Mouse (Mus musculus) gastrocnemius, adult 2 months (tissue): ENCODE data around the gene Igsf9. TPM values are rescaled to one million over a fixed set of nuclear protein-coding genes. Genes with fewer than 3 reads are reported as not detected.
A peak's percentile ranks its signal among the peaks of the same experiment; 100 is the strongest.

Experiments used
- DNase-seq: peaks from one replicate; pipeline ENCODE4 v3.0.0; 2022
- H3K27ac ChIP-seq: fragments of 200-600 bp; 2 replicates; pipeline ENCODE4 v1.8.1; 2022; ENCODE audit warnings: mild to moderate bottlenecking
- H3K4me3 ChIP-seq: fragments of 200-600 bp; 2 replicates; pipeline ENCODE4 v1.8.1; 2022; ENCODE audit warnings: mild to moderate bottlenecking, moderate library complexity
- CTCF ChIP-seq: fragments of 200-600 bp; IDR thresholded peaks from 2 replicates; pipeline ENCODE4 v1.8.1; 2022; ENCODE audit warnings: antibody characterized with exemption, mild to moderate bottlenecking, moderate library complexity
- intact Hi-C: fragments of 180-260 bp; cut with DNase I; formaldehyde crosslinking; loops from one replicate; pipeline ENCODE4 v1.15.1; 2025
- total RNA-seq, 2 experiments: library from RNA; stranded (reverse); gene quantifications; 2 replicates each; pipeline ENCODE4 v1.2.3; 2021

The Igsf9 gene
- total RNA-seq, 2 experiments from 2014 or later = 0.67 TPM; not detected in 1

GRCm38 (mm10) chr1:172515396-172515795 lies 33.8 kb downstream of the Igsf9 start:
- intact Hi-C loops = no loop called here
- DNase-seq = no peak
- no peak for TF ChIP-seq CTCF
- H3K27ac ChIP-seq = peak overlapping the region; percentile 83
- no peak overlapping the region for H3K4me3 ChIP-seq

GRCm38 (mm10) chr1:172518013-172518412 lies 36.4 kb downstream of the Igsf9 start:
- intact Hi-C loops = no loop called here
- peak; percentile 51 for TF ChIP-seq CTCF
- Histone ChIP-seq H3K4me3 (no peak overlapping the region), H3K27ac (no peak overlapping the region)
- DNase-seq = no peak

GRCm38 (mm10) chr1:172519644-172520043 lies 38.1 kb downstream of the Igsf9 start:
- no peak for DNase-seq
- Histone ChIP-seq H3K27ac (peak overlapping the region; percentile 28; the same call in 1 of the 2 replicates), H3K4me3 (no peak overlapping the region)
- intact Hi-C loops = no loop called here
- no peak for TF ChIP-seq CTCF

- no peak for TF ChIP-seq CTCF
- peak within 1 kb of the TSS; percentile 64 for H3K4me3 ChIP-seq
- peak within 1 kb of the TSS; percentile 79 for H3K27ac ChIP-seq
- intact Hi-C loops = no loop called here
- peak; percentile 83 for DNase-seq
Observed at GRCm38 (mm10) chr1:172520576-172521440, 39.2 kb downstream of the Igsf9 start, which contains the start of gene Cfap45. Cfap45 (plus strand) TSS chr1:172520801.

GRCm38 (mm10) chr1:172522524-172522923 lies 40.9 kb downstream of the Igsf9 start:
- intact Hi-C loops = no loop called here
- Histone ChIP-seq H3K27ac (peak overlapping the region; percentile 51; the same call in 1 of the 2 replicates), H3K4me3 (no peak overlapping the region)
- TF ChIP-seq CTCF = no peak
- DNase-seq = no peak

- no peak for TF ChIP-seq CTCF
- DNase-seq = peak; percentile 39
- intact Hi-C loops = loop anchor here (2.0 kb wide), 1 partner anchor 23 kb away; the partner anchor contains the start of gene Tagln2
Observed at GRCm38 (mm10) chr1:172523699-172524101, 42.1 kb downstream of the Igsf9 start.

GRCm38 (mm10) chr1:172525027-172525764 lies 43.6 kb downstream of the Igsf9 start:
- H3K27ac ChIP-seq = peak overlapping the region; percentile 80
- H3K4me3 ChIP-seq = peak overlapping the region; percentile 47
- TF ChIP-seq CTCF = peak; percentile 37
- DNase-seq = peak; percentile 39
- intact Hi-C loops = loop anchor here (2.0 kb wide), 1 partner anchor 24 kb away; the partner anchor contains the start of gene Tagln2

More at GRCm38 (mm10) chr1:172523699-172524101, 42.1 kb downstream of the Igsf9 start:
- H3K27ac ChIP-seq = peak overlapping the region; percentile 61; the same call in 1 of the 2 replicates
- H3K4me3 ChIP-seq = no peak overlapping the region

- Histone ChIP-seq H3K27ac (peak overlapping the region; percentile 80), H3K4me3 (peak overlapping the region; percentile 47)
- intact Hi-C loops = loop anchor here (2.0 kb wide), 1 partner anchor 25 kb away; the partner anchor contains the start of gene Tagln2
- DNase-seq = no peak
- TF ChIP-seq CTCF = no peak
Observed at GRCm38 (mm10) chr1:172525971-172526370, 44.4 kb downstream of the Igsf9 start.

GRCm38 (mm10) chr1:172526380-172527081 lies 44.9 kb downstream of the Igsf9 start:
- peak overlapping the region; percentile 47 for H3K4me3 ChIP-seq
- intact Hi-C loops = no loop called here
- peak; percentile 35 for DNase-seq
- TF ChIP-seq CTCF = no peak
- peak overlapping the region; percentile 80 for H3K27ac ChIP-seq

- intact Hi-C loops = no loop called here
- peak overlapping the region; percentile 80; the same call in 1 of the 2 replicates for H3K27ac ChIP-seq
- DNase-seq = no peak
- TF ChIP-seq CTCF = no peak
- H3K4me3 ChIP-seq = no peak overlapping the region
Observed at GRCm38 (mm10) chr1:172527431-172527830, 45.8 kb downstream of the Igsf9 start.

GRCm38 (mm10) chr1:172528701-172529100 lies 47.1 kb downstream of the Igsf9 start:
- intact Hi-C loops = loop anchor here (1.0 kb wide), 3 partner anchors 35 to 105 kb away; no protein-coding TSS in a partner anchor
- DNase-seq = peak; percentile 89
- H3K27ac ChIP-seq = no peak overlapping the region
- peak; percentile 99 for TF ChIP-seq CTCF
- no peak overlapping the region for H3K4me3 ChIP-seq
